Mouse (Mus musculus): ENCODE measurements around the gene Bbc3. TPM values are rescaled to one million over a fixed set of nuclear protein-coding genes. Genes with fewer than 3 reads are reported as not detected.
"Not testable (repeated sequence)": the region's sequence is repeated elsewhere in the genome, so short reads cannot be mapped to it uniquely, and the experiment has no call there.

The Bbc3 gene
- total RNA-seq (2014; fragmentation: Nextera tagmentation) (10.2 and 15.8 TPM in 2 replicates), total RNA-seq (2017) (9.0 and 16.3 TPM in 2 replicates), polyA plus RNA-seq (2012) (209 and 355 TPM in 2 replicates)

DNA sequence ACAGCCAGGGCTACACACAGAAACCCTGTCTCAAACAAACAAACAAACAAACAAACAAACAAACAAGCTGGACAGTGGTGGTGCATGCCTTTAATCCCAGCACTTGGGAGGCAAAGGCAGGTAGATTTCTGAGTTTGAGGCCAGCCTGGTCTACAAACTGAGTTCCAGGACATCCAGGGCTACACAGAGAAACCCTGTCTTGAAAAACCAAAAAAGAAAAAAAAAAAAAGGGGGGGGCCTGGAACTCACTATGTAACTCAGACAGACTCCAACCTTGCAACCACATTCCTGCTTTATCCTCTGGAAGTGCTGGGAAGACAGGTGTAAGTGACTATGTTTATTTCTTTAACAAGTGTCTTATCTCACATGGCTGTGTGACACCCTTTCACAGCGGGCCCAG lies at the start of gene Bbc3:
Gene Bbc3 (plus strand): TSS at position 301 of the 400 bp plus-strand sequence.
- not testable (repeated sequence) for H3K27me3 ChIP-seq (ENCODE audit: insufficient read depth, low read length); DNase-seq (ENCODE audit: low spot score); ATAC-seq (ENCODE audit: extremely low read depth, insufficient number of reproducible peaks, low FRiP score, poor library complexity, severe bottlenecking); H3K36me3 ChIP-seq (replicated peaks); H3K9me3 ChIP-seq (replicated peaks)
- peak within 1 kb of the TSS; percentile 93 for H3K4me3 ChIP-seq (ENCODE audit: low read depth, low read length)
- H3K4me1 ChIP-seq (ENCODE audit: insufficient read depth, low read depth, low read length) = peaks cover 50% of the 10 kb centered on the region

DNA sequence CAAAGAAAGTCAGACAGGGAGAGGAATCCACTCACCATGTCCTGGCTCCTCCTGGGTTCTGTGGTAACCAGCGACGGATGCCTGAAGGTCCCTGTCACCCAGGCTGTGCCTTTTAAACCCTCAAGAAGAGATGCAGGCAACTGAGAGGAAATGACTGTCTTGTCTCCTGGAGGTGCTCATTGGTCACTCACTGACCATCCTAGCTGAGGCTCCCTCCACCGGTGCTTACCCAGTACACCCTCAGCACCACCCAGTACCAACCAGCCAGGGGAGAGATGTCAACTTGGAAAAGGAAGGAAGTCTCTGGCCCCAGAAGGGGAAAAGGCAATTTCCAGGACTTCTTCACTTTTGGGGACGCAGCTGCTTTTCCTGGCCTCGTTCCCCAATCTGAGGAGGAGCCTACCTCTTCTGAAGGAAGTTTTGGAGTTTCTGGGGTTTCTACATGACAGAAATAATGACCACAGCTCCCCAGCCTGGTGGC lies 49.0 kb upstream of the Bbc3 start, which contains the start of gene C5ar1:
Gene C5ar1 (minus strand): TSS at position 431 of the 481 bp plus-strand sequence.
- Histone ChIP-seq H3K27me3 (ENCODE audit: insufficient read depth, low read length) (peaks cover 9% of the 10 kb centered on the region), H3K9me3 (replicated peaks) (no peaks in the 10 kb centered on the region), H3K36me3 (replicated peaks) (no peaks in the 10 kb centered on the region), H3K4me1 (ENCODE audit: insufficient read depth, low read depth, low read length) (0 out of 2 replicates have a peak, but pooled peaks cover 5% of the 10 kb centered on the region), H3K4me3 (ENCODE audit: low read depth, low read length) (no peak within 1 kb of the TSS)
- DNase-seq (ENCODE audit: low spot score) = no peak
- no peak for ATAC-seq (ENCODE audit: extremely low read depth, insufficient number of reproducible peaks, low FRiP score, poor library complexity, severe bottlenecking)
- no peak for TF ChIP-seq GATA1 (IDR thresholded peaks at IDR 0.05; ENCODE audit: borderline replicate concordance, low read length)
- TF ChIP-seq GATA2 (IDR thresholded peaks at IDR 0.05; ENCODE audit: borderline replicate concordance, low read depth, low read length) = no peak
- no peak for TF ChIP-seq TAL1 (conservative IDR thresholded peaks at IDR 0.05; ENCODE audit: low read depth, low read length)
- no peak for TF ChIP-seq POLR2AphosphoS5 (IDR thresholded peaks at IDR 0.05; ENCODE audit: insufficient replicate concordance, low read depth, low read length)
- no peak for TF ChIP-seq CTCF (IDR thresholded peaks at IDR 0.05; ENCODE audit: low read depth, low read length)

DNA sequence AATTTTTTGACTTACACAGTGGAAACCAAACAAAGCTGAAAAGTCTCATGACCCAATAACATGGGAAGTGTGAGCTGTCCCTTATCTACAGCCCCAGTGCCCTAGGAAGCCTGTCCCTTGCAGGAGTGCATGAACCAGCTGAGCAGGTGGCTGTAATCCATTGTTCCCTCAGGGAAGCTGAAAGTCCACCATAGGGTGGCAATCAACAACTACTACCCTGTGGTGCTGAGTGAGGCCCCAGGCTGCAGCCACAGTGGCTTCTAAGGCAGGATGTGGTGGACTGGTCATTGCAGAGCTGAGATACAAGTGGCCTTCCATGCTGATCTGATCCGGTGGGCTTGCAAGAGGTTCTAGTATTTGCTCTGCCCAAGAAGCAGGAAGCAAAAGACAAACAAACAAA lies 47.1 kb upstream of the Bbc3 start:
- no peak for DNase-seq (ENCODE audit: low spot score)
- Histone ChIP-seq H3K9me3 (replicated peaks) (no peaks in the 10 kb centered on the region), H3K27me3 (ENCODE audit: insufficient read depth, low read length) (peaks cover 9% of the 10 kb centered on the region), H3K4me1 (ENCODE audit: insufficient read depth, low read depth, low read length) (0 out of 2 replicates have a peak, but pooled peaks cover 5% of the 10 kb centered on the region), H3K36me3 (replicated peaks) (peaks cover under 1% of the 10 kb centered on the region), H3K4me3 (ENCODE audit: low read depth, low read length) (no peak overlapping the region)
- TF ChIP-seq TAL1 (conservative IDR thresholded peaks at IDR 0.05; ENCODE audit: low read depth, low read length) (no peak), POLR2AphosphoS5 (IDR thresholded peaks at IDR 0.05; ENCODE audit: insufficient replicate concordance, low read depth, low read length) (no peak), GATA1 (IDR thresholded peaks at IDR 0.05; ENCODE audit: borderline replicate concordance, low read length) (no peak), CTCF (IDR thresholded peaks at IDR 0.05; ENCODE audit: low read depth, low read length) (no peak), GATA2 (IDR thresholded peaks at IDR 0.05; ENCODE audit: borderline replicate concordance, low read depth, low read length) (no peak)
- ATAC-seq (ENCODE audit: extremely low read depth, insufficient number of reproducible peaks, low FRiP score, poor library complexity, severe bottlenecking) = no peak

DNA sequence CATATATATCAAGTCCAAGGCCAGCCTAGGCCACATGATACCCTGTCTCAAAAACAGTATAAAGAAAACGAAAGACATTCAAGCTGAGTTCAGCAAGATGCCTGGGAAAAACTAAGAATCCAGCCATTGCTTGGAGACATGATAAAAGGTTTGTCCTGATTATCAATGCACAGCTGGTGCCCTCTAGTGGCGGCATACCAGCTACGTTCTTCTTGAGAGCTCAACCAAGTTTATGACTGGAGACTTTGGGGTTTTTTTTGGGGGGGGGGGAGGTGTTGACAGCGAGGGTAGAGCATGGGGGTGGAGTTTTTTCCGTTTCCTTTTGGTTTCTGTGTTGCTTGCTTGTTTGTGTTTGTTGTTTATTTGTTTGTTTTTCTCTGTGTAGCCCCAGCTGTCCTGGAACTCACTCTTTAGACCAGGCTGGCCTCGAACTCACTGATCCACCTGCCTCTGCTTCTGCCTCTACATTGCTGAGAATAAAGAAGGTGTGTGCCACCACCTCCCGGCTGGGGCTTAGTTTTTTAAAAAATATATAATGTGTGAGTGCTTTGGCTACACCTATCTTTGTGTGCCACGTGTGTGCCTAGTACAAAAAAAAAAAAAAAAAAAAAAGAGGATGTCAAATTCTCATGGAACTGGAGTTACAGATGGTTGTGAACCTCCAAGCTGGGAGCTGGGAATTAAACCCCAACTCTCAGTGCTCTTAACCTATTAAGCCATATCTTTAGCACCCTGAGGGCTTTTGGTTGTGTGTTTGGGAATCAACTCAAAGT lies 45.0 kb upstream of the Bbc3 start:
- DNase-seq (ENCODE audit: low spot score) (peak; percentile 48), ATAC-seq (ENCODE audit: extremely low read depth, insufficient number of reproducible peaks, low FRiP score, poor library complexity, severe bottlenecking) (no peak)
- Histone ChIP-seq H3K36me3 (replicated peaks) (peaks cover 6% of the 10 kb centered on the region), H3K4me3 (ENCODE audit: low read depth, low read length) (no peak overlapping the region), H3K4me1 (ENCODE audit: insufficient read depth, low read depth, low read length) (0 out of 2 replicates have a peak, but pooled peaks cover 5% of the 10 kb centered on the region), H3K9me3 (replicated peaks) (no peaks in the 10 kb centered on the region), H3K27me3 (ENCODE audit: insufficient read depth, low read length) (peaks cover 4% of the 10 kb centered on the region)
- TF ChIP-seq GATA1 (IDR thresholded peaks at IDR 0.05; ENCODE audit: borderline replicate concordance, low read length) = no peak
- no peak for TF ChIP-seq GATA2 (IDR thresholded peaks at IDR 0.05; ENCODE audit: borderline replicate concordance, low read depth, low read length)
- peak; percentile 60; the same call in 1 of the 2 replicates for TF ChIP-seq CTCF (IDR thresholded peaks at IDR 0.05; ENCODE audit: low read depth, low read length)

DNA sequence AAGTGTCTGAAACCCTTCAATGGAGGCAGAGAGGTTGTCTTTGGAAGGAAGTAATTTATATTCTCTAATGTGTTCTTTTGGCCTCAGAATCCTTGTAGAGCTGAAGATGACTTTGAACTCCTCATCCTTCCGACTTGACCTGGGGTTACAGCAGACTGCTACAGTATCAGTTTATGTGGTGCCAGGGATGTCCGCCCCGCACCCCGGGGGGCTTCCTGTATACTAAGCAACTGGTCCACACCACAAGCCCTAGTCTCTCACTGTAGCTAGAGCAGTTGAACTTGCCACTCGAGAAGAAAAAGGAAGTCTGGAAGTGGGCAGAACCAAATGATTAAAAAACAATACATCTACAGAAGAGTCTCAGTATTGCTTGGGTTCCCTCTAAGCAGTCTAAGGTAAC lies 44.4 kb upstream of the Bbc3 start:
- Histone ChIP-seq H3K36me3 (replicated peaks) (peaks cover 13% of the 10 kb centered on the region), H3K9me3 (replicated peaks) (no peaks in the 10 kb centered on the region), H3K27me3 (ENCODE audit: insufficient read depth, low read length) (peaks cover 4% of the 10 kb centered on the region), H3K4me3 (ENCODE audit: low read depth, low read length) (no peak overlapping the region), H3K4me1 (ENCODE audit: insufficient read depth, low read depth, low read length) (0 out of 2 replicates have a peak, but pooled peaks cover 5% of the 10 kb centered on the region)
- TF ChIP-seq CTCF (IDR thresholded peaks at IDR 0.05; ENCODE audit: low read depth, low read length) (no peak), GATA1 (IDR thresholded peaks at IDR 0.05; ENCODE audit: borderline replicate concordance, low read length) (no peak), POLR2AphosphoS5 (IDR thresholded peaks at IDR 0.05; ENCODE audit: insufficient replicate concordance, low read depth, low read length) (no peak), GATA2 (IDR thresholded peaks at IDR 0.05; ENCODE audit: borderline replicate concordance, low read depth, low read length) (no peak), TAL1 (conservative IDR thresholded peaks at IDR 0.05; ENCODE audit: low read depth, low read length) (no peak)
- ATAC-seq (ENCODE audit: extremely low read depth, insufficient number of reproducible peaks, low FRiP score, poor library complexity, severe bottlenecking) (no peak), DNase-seq (ENCODE audit: low spot score) (no peak)

DNA sequence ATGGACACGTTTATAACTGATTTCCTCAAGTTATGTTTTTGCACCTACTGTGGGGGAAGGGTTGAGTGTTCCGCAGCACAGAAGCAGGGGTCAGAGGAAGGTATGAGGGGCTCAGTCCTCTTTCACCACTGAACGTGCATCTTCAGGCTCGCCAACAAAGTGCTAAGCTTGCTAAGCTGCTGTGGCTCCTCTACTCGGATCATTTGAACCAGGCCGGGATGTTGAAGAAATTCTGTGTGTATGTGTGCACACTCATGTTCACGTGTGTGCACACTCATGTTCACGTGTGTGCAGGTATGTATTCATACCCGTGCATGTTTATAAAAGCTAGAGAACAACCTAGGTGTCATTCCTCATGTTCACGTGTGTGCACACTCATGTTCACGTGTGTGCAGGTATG lies 42.3 kb upstream of the Bbc3 start:
- ATAC-seq (ENCODE audit: extremely low read depth, insufficient number of reproducible peaks, low FRiP score, poor library complexity, severe bottlenecking) (no peak), DNase-seq (ENCODE audit: low spot score) (no peak)
- H3K27me3 ChIP-seq (ENCODE audit: insufficient read depth, low read length) = 0 out of 2 replicates have a peak, but pooled peaks cover 4% of the 10 kb centered on the region
- H3K4me3 ChIP-seq (ENCODE audit: low read depth, low read length) = no peak overlapping the region
- peaks cover 25% of the 10 kb centered on the region for H3K36me3 ChIP-seq (replicated peaks)
- H3K9me3 ChIP-seq (replicated peaks) = no peaks in the 10 kb centered on the region
- TF ChIP-seq GATA2 (IDR thresholded peaks at IDR 0.05; ENCODE audit: borderline replicate concordance, low read depth, low read length) = no peak
- no peak for TF ChIP-seq GATA1 (IDR thresholded peaks at IDR 0.05; ENCODE audit: borderline replicate concordance, low read length)
- no peak for TF ChIP-seq TAL1 (conservative IDR thresholded peaks at IDR 0.05; ENCODE audit: low read depth, low read length)
- no peak for TF ChIP-seq CTCF (IDR thresholded peaks at IDR 0.05; ENCODE audit: low read depth, low read length)
- no peak for TF ChIP-seq POLR2AphosphoS5 (IDR thresholded peaks at IDR 0.05; ENCODE audit: insufficient replicate concordance, low read depth, low read length)
- peaks cover 9% of the 10 kb centered on the region; the same call in 1 of the 2 replicates for H3K4me1 ChIP-seq (ENCODE audit: insufficient read depth, low read depth, low read length)

DNA sequence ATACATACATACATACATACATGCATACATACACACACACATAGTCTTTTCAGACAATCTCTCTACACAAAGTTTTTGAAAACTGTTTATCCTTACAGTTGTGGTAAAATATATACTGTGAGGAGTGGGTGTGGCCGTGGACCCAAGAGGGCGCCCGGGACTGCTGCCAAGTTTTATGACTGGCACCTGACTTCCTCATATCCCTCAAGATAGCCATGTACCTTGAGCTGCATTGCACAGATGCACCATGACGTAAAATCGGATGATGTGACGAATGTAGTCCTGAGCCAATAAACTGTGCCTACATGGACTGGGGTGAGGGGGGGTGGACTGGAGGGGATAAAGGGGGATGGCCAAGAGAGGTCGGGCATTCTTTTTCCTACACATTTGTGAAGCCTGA lies 41.6 kb upstream of the Bbc3 start:
- Histone ChIP-seq H3K4me1 (ENCODE audit: insufficient read depth, low read depth, low read length) (peaks cover 14% of the 10 kb centered on the region), H3K36me3 (replicated peaks) (peaks cover 32% of the 10 kb centered on the region)
- not testable (repeated sequence) for H3K4me3 ChIP-seq (ENCODE audit: low read depth, low read length); ATAC-seq (ENCODE audit: extremely low read depth, insufficient number of reproducible peaks, low FRiP score, poor library complexity, severe bottlenecking); DNase-seq (ENCODE audit: low spot score); H3K27me3 ChIP-seq (ENCODE audit: insufficient read depth, low read length); H3K9me3 ChIP-seq (replicated peaks)

Measured in G1E (cell line).